Mouse (Mus musculus) heart, embryonic 16.5 days (tissue): ENCODE measurements around the gene Gm9857. TPM values are rescaled to one million over a fixed set of nuclear protein-coding genes. Genes with fewer than 3 reads are reported as not detected.

Experiments
- ATAC-seq: fragments of 200-750 bp; cut with Nextera tagmentation; replicated peaks from 2 replicates; pipeline ENCODE4 v1.8.0; 2017; ENCODE audit warnings: moderate number of reproducible peaks; ENCODE audit not compliant: insufficient read depth, low FRiP score; ENCODE audit errors: extremely low read depth
- H3K27ac ChIP-seq: fragments of 300-500 bp; sonication (generic); 2 replicates; pipeline ENCODE4 v1.5.1; 2014; ENCODE audit warnings: mild to moderate bottlenecking, low read length, control low read depth, moderate library complexity
- H3K27me3 ChIP-seq: fragments of 300-500 bp; sonication (generic); 2 replicates; pipeline ENCODE4 v1.6.1; 2014; ENCODE audit warnings: low read length, mixed read lengths; ENCODE audit not compliant: control insufficient read depth, insufficient read depth
- H3K36me3 ChIP-seq: fragments of 300-500 bp; sonication (generic); 2 replicates; pipeline ENCODE4 v1.6.1; 2014; ENCODE audit not compliant: control insufficient read depth, insufficient read depth
- H3K4me1 ChIP-seq: fragments of 300-500 bp; sonication (generic); 2 replicates; pipeline ENCODE4 v1.6.1; 2014; ENCODE audit warnings: low read length, mixed read lengths; ENCODE audit not compliant: control insufficient read depth, insufficient read depth
- H3K4me2 ChIP-seq: fragments of 300-500 bp; sonication (generic); 2 replicates; pipeline ENCODE4 v1.6.1; 2014; ENCODE audit warnings: low read depth, mild to moderate bottlenecking, control low read depth, low read length
- H3K4me3 ChIP-seq: fragments of 300-500 bp; sonication (generic); 2 replicates; pipeline ENCODE4 v1.5.1; 2014; ENCODE audit warnings: mild to moderate bottlenecking, control low read depth, low read length
- H3K9ac ChIP-seq: fragments of 300-500 bp; sonication (generic); 2 replicates; pipeline ENCODE4 v1.6.1; 2014; ENCODE audit warnings: low read length, control low read depth
- H3K9me3 ChIP-seq: fragments of 300-500 bp; sonication (generic); replicated peaks from 2 replicates; pipeline ENCODE4 v1.6.1; 2016; ENCODE audit warnings: low read length; ENCODE audit not compliant: control insufficient read depth
- whole genome bisulfite sequencing: fragments of 180-500 bp; shearing (Covaris S2); extraction: QIAGEN DNeasy Blood & Tissue Kit; methylation state at CpG from one replicate; pipeline ENCODE4 v1.1.7; 2014; 5-methylcytosine and 5-hydroxymethylcytosine counted together
- polyA plus RNA-seq: library from polyadenylated mRNA; unstranded; fragments of >200 nt; fragmentation: Nextera tagmentation; extraction: Ambion mirVana; gene quantifications from 2 replicates; pipeline ENCODE4 v1.2.1, GENCODE M21; 2015

Gm9857 gene
- polyA plus RNA-seq, 1 experiment from 2014 or later, result not detected

DNA sequence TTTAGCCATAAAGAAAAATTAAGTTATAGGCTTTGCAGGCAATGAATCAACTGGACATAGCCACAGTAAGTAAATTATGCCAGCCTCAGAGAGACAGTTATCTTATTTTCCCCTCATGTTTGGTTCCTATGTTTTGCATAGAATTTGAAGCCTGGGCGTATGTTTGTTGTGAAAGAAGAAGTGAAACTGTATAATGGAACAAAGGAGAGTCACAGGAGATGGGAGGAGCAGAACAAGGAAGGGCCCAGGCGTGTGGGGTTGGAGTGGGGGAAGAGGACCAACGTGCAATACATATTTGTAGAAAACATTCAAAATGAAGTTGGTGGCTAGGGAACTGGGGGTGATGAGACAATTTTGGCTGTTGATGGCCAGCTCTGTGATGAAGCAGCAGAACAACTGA lies 40.1 kb downstream of the Gm9857 start:
- Histone ChIP-seq H3K36me3 (peaks cover 21% of the 10 kb centered on the region), H3K27me3 (no peaks in the 10 kb centered on the region), H3K4me3 (no peak overlapping the region), H3K4me1 (peaks cover 2% of the 10 kb centered on the region; the same call in 1 of the 2 replicates), H3K9me3 (no peaks in the 10 kb centered on the region), H3K4me2 (no peak overlapping the region), H3K27ac (no peak overlapping the region), H3K9ac (no peak overlapping the region)
- 86% methylated on average over 3 of the region's 3 CpGs for whole genome bisulfite sequencing
- no peak for ATAC-seq

DNA sequence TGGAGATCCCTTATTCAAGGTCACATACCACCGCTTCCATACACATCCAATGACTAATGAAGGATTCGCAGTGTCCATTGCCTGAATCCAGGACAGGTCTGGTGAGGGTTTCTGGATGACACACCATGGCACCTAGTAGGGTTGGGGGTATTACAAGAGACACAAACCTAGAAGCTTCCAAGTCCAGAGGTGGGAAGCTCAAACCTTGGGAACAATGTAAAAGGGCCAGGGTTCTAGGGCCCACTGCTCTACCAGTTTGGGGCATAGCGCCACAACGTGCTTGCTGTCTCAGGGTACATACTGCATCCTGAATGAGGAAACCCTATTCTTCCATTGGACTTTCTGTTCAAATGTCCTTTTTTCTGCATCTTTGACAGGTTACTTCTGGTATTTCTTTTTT lies 41.6 kb downstream of the Gm9857 start:
- Histone ChIP-seq H3K27me3 (no peaks in the 10 kb centered on the region), H3K9me3 (no peaks in the 10 kb centered on the region), H3K27ac (no peak overlapping the region), H3K4me2 (no peak overlapping the region), H3K9ac (no peak overlapping the region), H3K4me1 (peaks cover 2% of the 10 kb centered on the region; the same call in 1 of the 2 replicates), H3K36me3 (peaks cover 6% of the 10 kb centered on the region; the same call in 1 of the 2 replicates), H3K4me3 (no peak overlapping the region)
- ATAC-seq, result no peak
- 92% methylated on average over 4 of the region's 4 CpGs for WGBS

DNA sequence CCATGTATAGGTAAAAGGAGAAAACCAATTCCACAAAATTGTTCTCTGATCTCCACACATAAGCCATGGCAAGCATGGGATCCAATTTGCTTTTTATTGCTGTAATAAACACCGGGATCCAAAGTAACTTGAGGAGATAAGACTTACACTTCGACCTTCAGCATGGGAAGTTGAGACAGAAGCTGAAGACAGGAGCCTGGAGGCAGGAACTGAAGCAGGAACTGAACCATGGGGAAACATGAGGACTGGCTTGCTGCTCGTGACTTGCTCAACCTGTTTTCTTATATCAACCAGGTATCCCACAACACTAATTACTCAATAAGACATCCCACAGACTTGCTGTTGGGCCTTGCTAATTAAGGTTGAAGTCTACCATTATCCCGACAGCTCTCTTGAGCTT lies 47.3 kb downstream of the Gm9857 start:
- Histone ChIP-seq H3K4me1 (no peaks in the 10 kb centered on the region), H3K27me3 (no peaks in the 10 kb centered on the region), H3K9me3 (no peaks in the 10 kb centered on the region), H3K4me2 (no peak overlapping the region), H3K9ac (no peak overlapping the region), H3K27ac (no peak overlapping the region), H3K4me3 (no peak overlapping the region), H3K36me3 (no peaks in the 10 kb centered on the region)
- no peak for ATAC-seq
- WGBS, result 62% methylated on average over 4 of the region's 4 CpGs

DNA sequence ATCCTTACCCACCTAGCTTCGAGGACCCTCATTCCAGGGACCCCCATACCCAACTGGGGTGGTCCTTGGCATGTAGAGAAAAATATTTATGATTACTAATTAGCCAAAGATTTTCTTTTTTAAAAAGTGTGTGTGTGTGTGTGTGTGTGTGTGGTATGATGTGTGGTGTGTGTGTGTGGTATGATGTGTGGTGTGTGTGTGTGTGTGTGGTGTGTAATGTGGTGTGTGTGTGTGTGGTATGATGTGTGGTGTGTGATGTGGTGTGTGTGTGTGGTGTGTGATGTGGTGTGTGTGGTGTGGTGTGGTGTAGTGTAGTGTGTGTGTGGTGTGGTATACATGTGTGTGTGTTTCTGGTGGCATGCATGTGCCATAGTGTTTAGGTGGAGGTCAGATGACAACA lies 48.2 kb downstream of the Gm9857 start:
- Histone ChIP-seq H3K36me3 (no peaks in the 10 kb centered on the region), H3K9ac (no peak overlapping the region), H3K27me3 (no peaks in the 10 kb centered on the region), H3K4me1 (no peaks in the 10 kb centered on the region; the same call in 1 of the 2 replicates), H3K27ac (no peak overlapping the region), H3K9me3 (no peaks in the 10 kb centered on the region), H3K4me3 (no peak overlapping the region), H3K4me2 (no peak overlapping the region)
- 72% methylated on average over 1 of the region's 1 CpGs for WGBS
- no peak for ATAC-seq

Other genes with a start within 250 kb of the Gm9857 start
- gene Gpsm2, start 218.1 kb downstream of the Gm9857 start, polyA plus RNA-seq, result 28.9 and 31.5 TPM in 2 replicates
- gene Aknad1, start 200.8 kb downstream of the Gm9857 start, polyA plus RNA-seq, result 0.10 TPM in 1 of 2 replicates, not detected in the other
- 32.2 and 33.1 TPM in 2 replicates for gene Stxbp3, start 99.9 kb downstream of the Gm9857 start, polyA plus RNA-seq
- gene Fndc7, start 50.4 kb downstream of the Gm9857 start, polyA plus RNA-seq, result 0.10 and 0.21 TPM in 2 replicates
- gene Prpf38b, start 28.7 kb downstream of the Gm9857 start, polyA plus RNA-seq, result 49.9 and 60.6 TPM in 2 replicates
- gene Henmt1, start 572 bp downstream of the Gm9857 start, polyA plus RNA-seq, result 0.22 and 0.39 TPM in 2 replicates
- gene Fam102b, start 87.2 kb upstream of the Gm9857 start, polyA plus RNA-seq, result 3.6 and 3.7 TPM in 2 replicates
- not detected in 2 replicates for gene Slc25a54, start 140.0 kb upstream of the Gm9857 start, polyA plus RNA-seq
- 17.1 and 19.8 TPM in 2 replicates for gene Slc25a24, start 182.7 kb upstream of the Gm9857 start, polyA plus RNA-seq